Mouse (Mus musculus) embryonic facial prominence, embryonic 12.5 days (tissue): Measurements from ENCODE around the gene Adarb1. TPM values are rescaled to one million over a fixed set of nuclear protein-coding genes. Genes with fewer than 3 reads are reported as not detected.
A peak's percentile ranks its signal among the peaks of the same experiment; 100 is the strongest.

Source experiments
- ATAC-seq: fragments of 200-750 bp; cut with Nextera tagmentation; 2 replicates; pipeline ENCODE4 v1.8.0; 2017; ENCODE audit not compliant: insufficient number of reproducible peaks, insufficient read depth, low FRiP score, low TSS enrichment
- H3K27ac ChIP-seq: fragments of 300-500 bp; sonication (generic); 2 replicates; pipeline ENCODE4 v1.5.1; 2016; ENCODE audit warnings: mild to moderate bottlenecking
- H3K27me3 ChIP-seq: fragments of 300-500 bp; sonication (generic); 2 replicates; pipeline ENCODE4 v1.6.1; 2016; ENCODE audit warnings: mild to moderate bottlenecking, moderate library complexity
- H3K36me3 ChIP-seq: fragments of 300-500 bp; sonication (generic); 2 replicates; pipeline ENCODE4 v1.6.1; 2016; ENCODE audit warnings: mild to moderate bottlenecking
- H3K4me1 ChIP-seq: fragments of 300-500 bp; sonication (generic); 2 replicates; pipeline ENCODE4 v1.6.1; 2016
- H3K4me2 ChIP-seq: fragments of 300-500 bp; sonication (generic); replicated peaks from 2 replicates; pipeline ENCODE4 v1.6.1; 2016; ENCODE audit warnings: mild to moderate bottlenecking, moderate library complexity
- H3K4me3 ChIP-seq: fragments of 300-500 bp; sonication (generic); 2 replicates; pipeline ENCODE4 v1.5.1; 2016; ENCODE audit warnings: mild to moderate bottlenecking
- H3K9ac ChIP-seq: fragments of 300-500 bp; sonication (generic); 2 replicates; pipeline ENCODE4 v1.6.1; 2016; ENCODE audit warnings: mild to moderate bottlenecking, moderate library complexity
- H3K9me3 ChIP-seq: fragments of 300-500 bp; sonication (generic); 2 replicates; pipeline ENCODE4 v1.6.1; 2016; ENCODE audit warnings: mild to moderate bottlenecking, moderate library complexity
- WGBS: fragments of 180-500 bp; shearing (Covaris S2); methylation state at CpG from one replicate; pipeline ENCODE4 v1.1.7; 2016; 5-methylcytosine and 5-hydroxymethylcytosine counted together
- polyA plus RNA-seq: library from polyadenylated mRNA; unstranded; fragments of >200 nt; fragmentation: Nextera tagmentation; extraction: Ambion mirVana; gene quantifications from 2 replicates; pipeline ENCODE4 v1.2.1, GENCODE M21; 2016

Adarb1 gene
- polyA plus RNA-seq, 1 experiment from 2014 or later, result 6.6 TPM

DNA sequence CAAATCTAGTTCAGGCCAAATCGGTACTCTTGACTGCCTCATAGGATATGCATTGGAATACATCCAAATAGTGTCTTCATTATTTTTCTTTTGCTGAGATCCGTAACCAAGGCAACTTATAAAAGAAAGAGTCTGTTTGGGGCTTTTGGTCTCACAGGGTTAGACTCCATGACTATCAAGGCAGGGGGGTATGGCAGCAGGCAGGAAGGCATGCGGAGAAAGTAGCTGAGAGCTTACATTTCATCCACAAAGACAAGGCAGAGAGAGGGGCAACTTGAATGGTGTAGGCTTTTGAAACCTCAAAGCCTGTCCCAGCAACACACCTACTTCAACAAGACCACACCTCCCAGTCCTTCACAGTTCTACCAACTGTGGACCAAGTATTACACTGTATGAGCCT, 162.4 kb downstream of the Adarb1 start:
- H3K9me3 ChIP-seq, result no peaks in the 10 kb centered on the region
- ATAC-seq, result no peak
- H3K4me1 ChIP-seq, result peaks cover 23% of the 10 kb centered on the region
- 82% methylated on average over 3 of the region's 3 CpGs for WGBS
- H3K27me3 ChIP-seq, result no peaks in the 10 kb centered on the region
- peaks cover 1% of the 10 kb centered on the region for H3K36me3 ChIP-seq
- H3K4me3 ChIP-seq, result no peak overlapping the region
- H3K27ac ChIP-seq, result no peak overlapping the region
- no peak overlapping the region for H3K4me2 ChIP-seq
- H3K9ac ChIP-seq, result no peak overlapping the region

GRCm38 (mm10) chr10:77255231-77255630, 162.8 kb downstream of the Adarb1 start:
- no peak overlapping the region for H3K4me3 ChIP-seq
- no peak overlapping the region for H3K4me2 ChIP-seq
- no peak for ATAC-seq
- H3K36me3 ChIP-seq, result no peaks in the 10 kb centered on the region
- no peaks in the 10 kb centered on the region for H3K9me3 ChIP-seq
- H3K9ac ChIP-seq, result no peak overlapping the region
- H3K27me3 ChIP-seq, result no peaks in the 10 kb centered on the region
- H3K27ac ChIP-seq, result peak overlapping the region; percentile 36; the same call in 1 of the 2 replicates
- 77% methylated on average over 3 of the region's 3 CpGs for WGBS
- H3K4me1 ChIP-seq, result peaks cover 20% of the 10 kb centered on the region

- Histone ChIP-seq H3K27ac (no peak overlapping the region), H3K9me3 (no peaks in the 10 kb centered on the region), H3K27me3 (no peaks in the 10 kb centered on the region), H3K9ac (no peak overlapping the region), H3K4me1 (peaks cover 16% of the 10 kb centered on the region; the same call in 1 of the 2 replicates), H3K4me3 (no peak overlapping the region), H3K4me2 (no peak overlapping the region), H3K36me3 (no peaks in the 10 kb centered on the region)
- peak; percentile 14; the same call in 1 of the 2 replicates for ATAC-seq
- WGBS, result 0% methylated on average over 4 of the region's 4 CpGs
Measured at GRCm38 (mm10) chr10:77252790-77253189, 165.3 kb downstream of the Adarb1 start.

- WGBS, result 76% methylated on average over 18 of the region's 18 CpGs
- Histone ChIP-seq H3K4me1 (peaks cover 16% of the 10 kb centered on the region; the same call in 1 of the 2 replicates), H3K4me3 (no peak overlapping the region), H3K27ac (peak overlapping the region; percentile 32; the same call in 1 of the 2 replicates), H3K9ac (no peak overlapping the region), H3K27me3 (no peaks in the 10 kb centered on the region), H3K9me3 (no peaks in the 10 kb centered on the region), H3K4me2 (no peak overlapping the region), H3K36me3 (no peaks in the 10 kb centered on the region)
- ATAC-seq, result 0 out of 2 replicates have a peak, but pooled peaks have one; percentile 3
Measured at GRCm38 (mm10) chr10:77251784-77252539, 166.1 kb downstream of the Adarb1 start.

DNA sequence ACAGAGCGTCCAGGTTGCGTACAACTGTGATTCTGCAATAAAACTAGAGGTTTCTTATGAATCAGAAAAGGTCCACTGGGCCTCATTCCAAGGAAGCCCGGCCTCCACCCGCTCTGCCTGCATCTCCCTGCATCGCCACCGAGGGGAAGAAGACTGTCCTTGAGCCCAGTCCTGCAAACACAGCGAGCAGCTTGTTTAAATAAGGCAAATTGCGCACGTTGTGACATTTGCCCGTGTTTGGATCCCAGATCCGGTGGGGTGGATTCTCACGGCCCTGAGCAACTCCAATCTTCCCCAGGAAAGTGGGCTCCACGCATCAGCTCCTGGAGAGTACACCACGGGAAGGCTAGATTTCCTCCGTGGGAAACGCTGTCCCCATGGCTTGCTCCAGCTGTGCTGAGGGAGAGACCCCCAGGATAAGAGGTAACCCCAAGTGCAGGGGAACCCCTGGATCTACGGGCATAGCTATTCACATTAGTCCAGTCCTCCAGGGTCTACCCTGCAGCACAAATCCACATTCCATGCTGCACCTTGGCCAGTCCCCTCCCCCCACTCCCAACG, 166.8 kb downstream of the Adarb1 start:
- H3K36me3 ChIP-seq, result no peaks in the 10 kb centered on the region
- no peak overlapping the region for H3K4me3 ChIP-seq
- ATAC-seq, result no peak
- H3K27me3 ChIP-seq, result no peaks in the 10 kb centered on the region
- H3K27ac ChIP-seq, result no peak overlapping the region
- H3K9me3 ChIP-seq, result no peaks in the 10 kb centered on the region
- WGBS, result 56% methylated on average over 18 of the region's 18 CpGs
- H3K4me1 ChIP-seq, result peaks cover 16% of the 10 kb centered on the region; the same call in 1 of the 2 replicates
- no peak overlapping the region for H3K9ac ChIP-seq
- no peak overlapping the region for H3K4me2 ChIP-seq

DNA sequence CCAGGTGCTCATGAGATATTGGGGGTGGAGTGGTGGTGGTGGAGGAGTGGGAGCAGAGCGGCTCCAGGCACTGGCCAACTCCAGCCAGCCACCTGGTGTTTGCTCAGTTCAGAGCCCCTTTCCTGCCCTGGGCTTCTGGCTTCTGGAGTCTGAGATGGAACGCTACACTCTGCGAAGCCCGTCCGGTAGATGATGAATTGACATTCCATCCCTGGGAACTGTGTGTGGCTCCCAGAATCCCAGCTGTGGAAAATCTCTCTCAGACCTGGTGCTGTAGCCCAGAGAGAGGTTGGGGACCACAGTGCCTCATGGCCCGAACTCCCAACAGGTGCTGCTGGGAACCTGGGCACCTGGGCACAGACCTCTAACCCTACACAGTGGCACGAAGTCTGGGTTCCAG, 170.4 kb downstream of the Adarb1 start:
- Histone ChIP-seq H3K4me2 (no peak overlapping the region), H3K36me3 (no peaks in the 10 kb centered on the region), H3K27ac (no peak overlapping the region), H3K4me1 (peaks cover 16% of the 10 kb centered on the region; the same call in 1 of the 2 replicates), H3K4me3 (no peak overlapping the region), H3K27me3 (no peaks in the 10 kb centered on the region), H3K9ac (no peak overlapping the region), H3K9me3 (no peaks in the 10 kb centered on the region)
- WGBS, result 69% methylated on average over 7 of the region's 7 CpGs
- ATAC-seq, result no peak

GRCm38 (mm10) chr10:77247048-77247447, 171.0 kb downstream of the Adarb1 start:
- Histone ChIP-seq H3K9me3 (no peaks in the 10 kb centered on the region), H3K27ac (no peak overlapping the region), H3K27me3 (no peaks in the 10 kb centered on the region), H3K9ac (no peak overlapping the region), H3K4me1 (peaks cover 12% of the 10 kb centered on the region; the same call in 1 of the 2 replicates), H3K4me2 (no peak overlapping the region), H3K4me3 (no peak overlapping the region), H3K36me3 (no peaks in the 10 kb centered on the region)
- 85% methylated on average over 5 of the region's 5 CpGs for WGBS
- no peak for ATAC-seq

DNA sequence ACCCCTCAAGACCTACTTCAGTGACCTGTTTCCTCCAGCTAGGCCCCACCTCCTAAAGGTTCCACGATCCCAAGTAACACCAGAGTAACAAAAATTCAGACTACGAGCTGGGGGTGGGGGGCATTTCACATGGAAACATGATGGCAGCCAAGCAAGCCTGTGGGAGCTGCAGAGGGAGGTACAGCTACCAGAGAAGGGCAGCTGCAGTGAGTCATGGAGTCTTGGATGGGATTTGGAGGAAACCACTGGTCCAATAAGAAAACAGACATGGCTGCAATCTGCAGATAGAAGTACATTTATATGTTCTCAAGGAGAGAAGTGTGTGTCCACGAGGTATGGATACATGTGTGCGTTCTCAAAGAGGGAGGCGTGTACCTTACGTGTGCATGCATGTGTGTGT, 173.3 kb downstream of the Adarb1 start:
- Histone ChIP-seq H3K9ac (no peak overlapping the region), H3K27me3 (no peaks in the 10 kb centered on the region), H3K4me2 (no peak overlapping the region), H3K36me3 (no peaks in the 10 kb centered on the region), H3K4me1 (no peaks in the 10 kb centered on the region), H3K9me3 (no peaks in the 10 kb centered on the region), H3K4me3 (no peak overlapping the region), H3K27ac (no peak overlapping the region)
- ATAC-seq, result no peak
- WGBS, result 91% methylated on average over 6 of the region's 6 CpGs

DNA sequence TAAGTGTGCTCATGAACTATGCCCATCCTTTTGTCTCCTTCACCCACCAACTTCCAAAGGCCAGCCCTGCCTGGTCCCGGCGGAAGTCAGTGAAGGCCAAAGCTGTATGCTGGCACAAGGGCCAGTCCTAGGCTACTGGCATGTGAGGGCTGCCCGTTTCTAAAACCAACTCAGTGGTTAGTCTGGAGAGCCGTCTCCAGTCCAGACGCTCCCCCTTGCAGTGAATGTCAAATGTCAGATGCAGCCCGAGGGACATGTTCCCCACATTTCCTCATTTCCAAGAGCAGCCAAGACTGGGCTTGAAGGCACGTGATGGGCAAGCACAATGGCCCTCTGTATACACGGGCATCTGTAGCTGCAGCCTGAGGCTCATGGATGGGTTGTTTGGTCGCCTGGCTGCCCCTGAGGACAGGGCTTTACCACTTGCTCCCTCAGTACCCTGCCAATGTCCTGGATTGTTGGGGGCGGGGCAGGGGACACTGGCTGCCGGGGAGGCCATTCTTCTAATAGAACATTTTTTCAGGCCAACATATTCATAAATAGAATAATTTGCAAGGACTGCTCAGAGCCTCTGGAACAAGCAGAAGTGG, 174.4 kb downstream of the Adarb1 start:
- Histone ChIP-seq H3K4me2 (no peak overlapping the region), H3K9ac (no peak overlapping the region), H3K27me3 (no peaks in the 10 kb centered on the region), H3K9me3 (no peaks in the 10 kb centered on the region), H3K4me1 (no peaks in the 10 kb centered on the region), H3K27ac (no peak overlapping the region), H3K36me3 (no peaks in the 10 kb centered on the region), H3K4me3 (no peak overlapping the region)
- ATAC-seq, result no peak
- WGBS, result 49% methylated on average over 11 of the region's 11 CpGs

DNA sequence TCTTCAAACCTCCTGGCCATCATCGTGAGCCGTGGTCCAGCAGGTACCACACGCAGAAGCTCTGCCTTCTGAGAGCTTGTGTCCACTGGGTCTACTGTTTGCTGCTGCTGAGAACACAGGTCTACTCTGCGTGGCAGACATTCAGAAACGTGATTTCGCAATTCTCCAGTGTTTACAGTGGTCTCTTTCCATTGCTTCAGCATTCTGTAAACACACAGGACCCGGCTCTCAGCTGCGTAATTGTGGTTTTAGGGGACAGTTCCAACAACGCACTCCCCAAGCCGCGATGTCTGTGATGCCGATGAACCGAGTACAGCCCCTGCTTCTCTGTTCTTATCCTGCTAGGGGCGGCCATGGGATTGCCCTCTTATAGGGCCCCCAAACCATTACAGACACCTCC, 175.2 kb downstream of the Adarb1 start:
- ATAC-seq, result no peak
- H3K9ac ChIP-seq, result no peak overlapping the region
- no peak overlapping the region for H3K4me3 ChIP-seq
- no peaks in the 10 kb centered on the region for H3K36me3 ChIP-seq
- no peak overlapping the region for H3K4me2 ChIP-seq
- H3K27ac ChIP-seq, result no peak overlapping the region
- no peaks in the 10 kb centered on the region for H3K27me3 ChIP-seq
- 90% methylated on average over 14 of the region's 14 CpGs for WGBS
- H3K4me1 ChIP-seq, result peaks cover 2% of the 10 kb centered on the region; the same call in 1 of the 2 replicates
- no peaks in the 10 kb centered on the region for H3K9me3 ChIP-seq

DNA sequence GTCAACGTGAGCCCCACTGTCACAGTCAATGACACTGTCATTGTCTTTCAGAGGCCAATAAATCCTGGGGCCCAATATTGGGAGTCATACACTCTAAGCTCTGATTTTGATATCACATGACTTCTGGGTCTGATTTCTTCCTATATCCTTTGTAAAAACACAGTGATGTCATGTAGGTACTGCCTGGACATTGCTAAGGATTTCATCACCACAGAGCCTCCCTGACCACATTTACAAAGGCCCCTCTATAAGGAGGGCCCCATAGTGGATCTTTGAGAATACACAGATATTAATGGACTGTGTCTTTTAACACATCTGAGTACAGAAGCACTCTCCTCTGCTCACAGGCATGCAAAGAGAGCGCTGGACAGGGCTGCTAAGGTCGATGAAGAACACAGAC, 175.7 kb downstream of the Adarb1 start:
- ATAC-seq, result no peak
- Histone ChIP-seq H3K27me3 (no peaks in the 10 kb centered on the region), H3K36me3 (no peaks in the 10 kb centered on the region), H3K4me3 (no peak overlapping the region), H3K4me2 (no peak overlapping the region), H3K9ac (no peak overlapping the region), H3K27ac (no peak overlapping the region), H3K4me1 (peaks cover 3% of the 10 kb centered on the region; the same call in 1 of the 2 replicates), H3K9me3 (no peaks in the 10 kb centered on the region)
- 81% methylated on average over 3 of the region's 3 CpGs for WGBS

- Histone ChIP-seq H3K4me1 (peaks cover 3% of the 10 kb centered on the region; the same call in 1 of the 2 replicates), H3K4me2 (no peak overlapping the region), H3K4me3 (no peak overlapping the region), H3K27ac (no peak overlapping the region), H3K27me3 (no peaks in the 10 kb centered on the region), H3K36me3 (no peaks in the 10 kb centered on the region), H3K9me3 (0 out of 2 replicates have a peak, but pooled peaks cover 3% of the 10 kb centered on the region), H3K9ac (no peak overlapping the region)
- ATAC-seq, result no peak
- WGBS, result 59% methylated on average over 8 of the region's 8 CpGs
Measured at GRCm38 (mm10) chr10:77240764-77241163, 177.3 kb downstream of the Adarb1 start.
